Mouse (Mus musculus) layer of hippocampus, adult 9-11 months (tissue): ENCODE measurements around the gene Jmjd8.

Experiments
- DNase-seq: peaks from one replicate; pipeline ENCODE4 v3.0.0; 2022

Gene Jmjd8

GRCm38 (mm10) chr17:25833291-25833663 lies 4.6 kb downstream of the Jmjd8 start, which contains the start of gene Stub1:
Gene Stub1, minus strand, starts transcription at chr17:25833404.
- DNase-seq = peak; percentile 94

GRCm38 (mm10) chr17:25833961-25834594 lies 5.4 kb downstream of the Jmjd8 start:
- no peak for DNase-seq

- DNase-seq = no peak
Observed at GRCm38 (mm10) chr17:25834595-25835222, 6.0 kb downstream of the Jmjd8 start.

GRCm38 (mm10) chr17:25835301-25835700 lies 6.6 kb downstream of the Jmjd8 start:
- DNase-seq = no peak

GRCm38 (mm10) chr17:25835816-25836215 lies 7.1 kb downstream of the Jmjd8 start:
- DNase-seq = no peak

GRCm38 (mm10) chr17:25836397-25837075 lies 7.9 kb downstream of the Jmjd8 start:
- DNase-seq = no peak

GRCm38 (mm10) chr17:25837076-25837410 lies 8.4 kb downstream of the Jmjd8 start, which contains the start of gene Rhbdl1:
Gene Rhbdl1, minus strand, starts transcription at chr17:25837295.
- peak; percentile 88 for DNase-seq

- no peak for DNase-seq
Observed at GRCm38 (mm10) chr17:25837533-25837932, 8.9 kb downstream of the Jmjd8 start.

- no peak for DNase-seq
Observed at GRCm38 (mm10) chr17:25838904-25839303, 10.2 kb downstream of the Jmjd8 start.

GRCm38 (mm10) chr17:25839455-25840235 lies 11.0 kb downstream of the Jmjd8 start:
- DNase-seq = no peak

GRCm38 (mm10) chr17:25840519-25840918 lies 11.9 kb downstream of the Jmjd8 start:
- DNase-seq = no peak

GRCm38 (mm10) chr17:25841117-25841880 lies 12.6 kb downstream of the Jmjd8 start, which contains the start of gene Gm20683:
Gene Gm20683, minus strand, starts transcription at chr17:25841763.
- no peak for DNase-seq

GRCm38 (mm10) chr17:25842509-25842908 lies 13.8 kb downstream of the Jmjd8 start:
- DNase-seq = no peak

GRCm38 (mm10) chr17:25843122-25843521 lies 14.5 kb downstream of the Jmjd8 start:
- DNase-seq = no peak

GRCm38 (mm10) chr17:25843636-25844395 lies 15.1 kb downstream of the Jmjd8 start:
- DNase-seq = no peak

- peak; percentile 97 for DNase-seq
Observed at GRCm38 (mm10) chr17:25844396-25844901, 15.8 kb downstream of the Jmjd8 start, which contains the start of gene Rhot2. Gene Rhot2, minus strand, starts transcription at chr17:25844851.

- DNase-seq = no peak
Observed at GRCm38 (mm10) chr17:25860229-25860628, 31.6 kb downstream of the Jmjd8 start.

GRCm38 (mm10) chr17:25860832-25861703 lies 32.4 kb downstream of the Jmjd8 start, which contains the start of gene Wdr90:
Gene Wdr90, minus strand, starts transcription at chr17:25861501.
- DNase-seq = peak; percentile 95

GRCm38 (mm10) chr17:25861704-25862612 lies 33.3 kb downstream of the Jmjd8 start:
- DNase-seq = no peak
